Mouse (Mus musculus) midbrain, embryonic 16.5 days (tissue): ENCODE measurements around the gene Ndp. TPM values are rescaled to one million over a fixed set of nuclear protein-coding genes. Genes with fewer than 3 reads are reported as not detected.

ENCODE experiments used
- ATAC-seq: fragments of 200-750 bp; cut with Nextera tagmentation; 2 replicates; pipeline ENCODE4 v1.8.0; 2017; ENCODE audit warnings: moderate TSS enrichment
- H3K27ac ChIP-seq: fragments of 300-500 bp; sonication (generic); 2 replicates; pipeline ENCODE4 v1.5.1; 2014; ENCODE audit warnings: mild to moderate bottlenecking, low read length, mixed read lengths
- H3K27me3 ChIP-seq: fragments of 300-500 bp; sonication (generic); 2 replicates; pipeline ENCODE4 v1.6.1; 2014; ENCODE audit warnings: low read depth, low read length, mixed read lengths; ENCODE audit not compliant: control insufficient read depth, insufficient read depth
- H3K36me3 ChIP-seq: fragments of 300-500 bp; sonication (generic); 2 replicates; pipeline ENCODE4 v1.6.1; 2014; ENCODE audit warnings: mild to moderate bottlenecking, low read length, moderate library complexity, mixed read lengths; ENCODE audit not compliant: control insufficient read depth, insufficient read depth
- H3K4me1 ChIP-seq: fragments of 300-500 bp; sonication (generic); 2 replicates; pipeline ENCODE4 v1.6.1; 2014; ENCODE audit warnings: mild to moderate bottlenecking, low read length, mixed read lengths; ENCODE audit not compliant: control insufficient read depth, insufficient read depth
- H3K4me2 ChIP-seq: fragments of 300-500 bp; sonication (generic); 2 replicates; pipeline ENCODE4 v1.6.1; 2014; ENCODE audit warnings: mild to moderate bottlenecking, low read length, mixed read lengths
- H3K4me3 ChIP-seq: fragments of 300-500 bp; sonication (generic); 2 replicates; pipeline ENCODE4 v1.5.1; 2014; ENCODE audit warnings: low read depth, mild to moderate bottlenecking, low read length, moderate library complexity, mixed read lengths
- H3K9ac ChIP-seq: fragments of 300-500 bp; sonication (generic); 2 replicates; pipeline ENCODE4 v1.6.1; 2014; ENCODE audit warnings: low read depth, low read length, mixed read lengths
- H3K9me3 ChIP-seq: fragments of 300-500 bp; sonication (generic); replicated peaks from 2 replicates; pipeline ENCODE4 v1.6.1; 2014; ENCODE audit warnings: mild to moderate bottlenecking, low read length, mixed read lengths; ENCODE audit not compliant: control insufficient read depth, poor library complexity, severe bottlenecking
- WGBS: fragments of 180-500 bp; shearing (Covaris S2); extraction: QIAGEN DNeasy Blood & Tissue Kit; methylation state at CpG from one replicate; pipeline ENCODE4 v1.1.7; 2014; 5-methylcytosine and 5-hydroxymethylcytosine counted together
- polyA plus RNA-seq: library from polyadenylated mRNA; unstranded; fragments of >200 nt; fragmentation: Nextera tagmentation; extraction: Ambion mirVana; gene quantifications from 2 replicates; pipeline ENCODE4 v1.2.1, GENCODE M21; 2015

Ndp gene
- polyA plus RNA-seq: 7.0 and 7.8 TPM in 2 replicates

DNA sequence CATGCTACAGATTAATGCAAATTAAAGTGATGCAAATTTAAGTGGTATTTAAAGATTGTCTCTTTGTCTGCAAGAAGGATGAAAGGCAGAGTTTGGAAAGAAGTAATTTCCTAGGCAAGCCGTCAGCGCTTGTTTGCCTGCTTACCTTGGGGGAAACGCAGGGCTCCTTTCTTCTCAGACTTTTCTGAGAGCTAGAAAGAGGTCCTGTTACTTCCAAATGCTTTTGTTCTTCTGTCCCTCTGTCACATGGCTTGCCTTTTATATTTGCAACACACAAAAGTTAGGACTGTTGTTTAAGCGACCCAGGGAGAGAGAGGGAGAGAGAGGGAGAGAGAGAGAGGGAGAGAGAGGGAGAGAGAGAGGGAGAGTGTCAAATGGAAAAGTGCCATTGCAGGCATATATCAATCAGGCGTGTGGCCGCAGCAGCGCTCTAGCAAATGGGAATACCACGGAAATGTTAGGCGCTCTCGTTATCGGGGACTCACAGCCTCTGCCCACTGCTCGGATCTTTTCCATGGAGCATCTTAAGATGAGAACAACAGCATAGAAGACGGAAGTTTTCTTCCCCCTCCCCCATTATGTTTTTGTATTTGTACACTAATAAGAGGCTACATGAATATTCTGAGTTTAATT lies at the start of gene Ndp:
Gene Ndp (minus strand): TSS at position 534 of the 633 bp plus-strand sequence.
- Histone ChIP-seq H3K4me2 (peak within 1 kb of the TSS; percentile 57), H3K9me3 (no peaks in the 10 kb centered on the region), H3K36me3 (no peaks in the 10 kb centered on the region), H3K27me3 (no peaks in the 10 kb centered on the region), H3K9ac (peak within 1 kb of the TSS; percentile 25; the same call in 1 of the 2 replicates), H3K27ac (peak within 1 kb of the TSS; percentile 63), H3K4me3 (peak within 1 kb of the TSS; percentile 35), H3K4me1 (0 out of 2 replicates have a peak, but pooled peaks cover 2% of the 10 kb centered on the region)
- WGBS: 19% methylated on average over 13 of the region's 13 CpGs
- peak; percentile 66 for ATAC-seq

DNA sequence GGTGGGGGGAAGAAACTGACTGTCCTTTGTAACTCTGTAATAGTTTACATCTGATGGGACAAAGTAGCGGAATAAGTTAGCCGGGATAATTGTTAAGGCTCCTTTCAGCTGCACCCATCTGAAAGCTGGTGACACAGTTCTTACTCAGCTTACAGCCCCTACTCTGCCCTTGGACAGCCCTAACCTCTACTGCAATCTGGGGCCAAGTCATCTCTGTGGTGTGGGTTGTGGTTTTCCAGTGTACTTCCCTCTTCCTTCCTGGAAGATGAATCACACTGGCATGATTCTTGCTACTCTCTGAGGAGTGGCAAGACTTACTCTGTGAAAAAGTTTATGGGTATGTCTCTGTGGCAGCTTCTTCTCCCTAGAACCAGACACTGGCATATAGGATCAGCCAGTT lies 43.2 kb upstream of the Ndp start:
- Histone ChIP-seq H3K4me1 (no peaks in the 10 kb centered on the region), H3K27ac (no peak overlapping the region), H3K9me3 (no peaks in the 10 kb centered on the region), H3K4me2 (no peak overlapping the region), H3K4me3 (no peak overlapping the region), H3K9ac (no peak overlapping the region), H3K27me3 (no peaks in the 10 kb centered on the region), H3K36me3 (no peaks in the 10 kb centered on the region)
- ATAC-seq: no peak
- WGBS: 82% methylated on average over 2 of the region's 2 CpGs

DNA sequence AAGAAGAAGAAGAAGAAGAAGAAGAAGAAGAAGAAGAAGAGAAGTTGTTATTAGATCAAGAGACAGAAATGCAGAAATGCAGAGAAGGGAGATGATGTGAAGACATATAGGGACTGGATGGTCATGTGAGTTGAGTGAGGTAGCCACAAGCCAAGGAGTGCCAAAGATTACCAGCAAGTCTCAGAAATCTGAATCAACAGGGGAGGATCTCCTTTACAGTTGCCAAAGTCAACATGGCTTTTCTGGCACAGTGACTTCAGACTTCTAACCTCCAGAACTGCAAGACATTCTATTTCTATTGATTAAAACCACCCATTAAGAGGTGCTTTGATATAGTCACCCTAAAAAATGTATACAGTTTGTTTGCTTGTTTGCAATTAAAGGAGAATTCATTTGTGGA lies 6.4 kb upstream of the Ndp start:
- Histone ChIP-seq H3K27me3 (no peaks in the 10 kb centered on the region), H3K36me3 (no peaks in the 10 kb centered on the region), H3K4me1 (no peaks in the 10 kb centered on the region), H3K27ac (no peak overlapping the region), H3K4me3 (no peak overlapping the region), H3K9me3 (no peaks in the 10 kb centered on the region), H3K4me2 (no peak overlapping the region), H3K9ac (no peak overlapping the region)
- ATAC-seq: no peak

DNA sequence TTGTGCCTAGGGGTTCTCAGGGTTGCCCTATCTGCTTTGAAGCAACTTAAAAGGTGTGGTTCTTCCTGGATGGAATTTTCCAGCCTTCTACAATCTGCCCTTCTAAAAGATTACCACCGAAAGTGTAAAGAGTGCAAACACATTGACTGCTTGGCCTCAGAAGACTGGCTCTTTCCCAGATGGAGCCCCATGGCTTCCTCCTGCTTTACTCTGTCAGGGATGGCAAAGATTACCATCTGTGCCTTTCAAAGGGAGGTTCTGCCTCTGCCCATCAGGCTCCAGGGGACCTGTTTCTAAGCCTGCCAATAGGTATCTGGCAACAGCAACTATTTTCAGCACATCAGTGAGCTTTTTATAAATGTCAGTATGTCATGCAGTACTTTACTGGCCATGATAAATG lies 1.5 kb upstream of the Ndp start:
- no peaks in the 10 kb centered on the region for H3K27me3 ChIP-seq
- 0 out of 2 replicates have a peak, but pooled peaks cover 2% of the 10 kb centered on the region for H3K4me1 ChIP-seq
- no peak overlapping the region for H3K9ac ChIP-seq
- no peak overlapping the region for H3K27ac ChIP-seq
- no peak overlapping the region for H3K4me3 ChIP-seq
- H3K9me3 ChIP-seq: no peaks in the 10 kb centered on the region
- no peak for ATAC-seq
- WGBS: 62% methylated on average over 1 of the region's 1 CpGs
- no peaks in the 10 kb centered on the region for H3K36me3 ChIP-seq
- no peak overlapping the region for H3K4me2 ChIP-seq

DNA sequence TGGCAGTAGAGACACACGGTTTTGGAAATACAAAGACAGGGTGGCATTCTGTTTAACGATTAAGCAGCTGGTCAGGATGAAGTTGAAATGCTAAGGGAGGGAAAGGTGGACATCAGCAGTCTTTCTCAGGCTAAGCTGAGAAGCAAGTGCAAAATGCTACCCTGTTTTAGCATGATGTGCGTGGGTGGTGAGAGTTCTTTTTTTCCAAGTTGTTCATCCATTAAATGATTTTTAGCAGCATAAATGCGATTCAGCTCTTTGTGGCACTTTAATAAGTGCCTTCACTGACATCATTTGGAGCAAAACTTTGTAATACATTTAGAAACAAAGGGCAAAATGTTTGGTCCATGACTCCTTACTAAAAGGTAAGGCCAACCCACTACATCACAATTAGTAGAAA lies 337 bp upstream of the Ndp start:
- Histone ChIP-seq H3K9me3 (no peaks in the 10 kb centered on the region), H3K36me3 (no peaks in the 10 kb centered on the region), H3K27me3 (no peaks in the 10 kb centered on the region), H3K4me3 (peak overlapping the region; percentile 35), H3K27ac (0 out of 2 replicates have a peak overlapping the region, but pooled peaks have one; percentile 33), H3K4me2 (peak overlapping the region; percentile 57), H3K4me1 (0 out of 2 replicates have a peak, but pooled peaks cover 2% of the 10 kb centered on the region), H3K9ac (peak overlapping the region; percentile 22; the same call in 1 of the 2 replicates)
- 22% methylated on average over 4 of the region's 4 CpGs for WGBS
- ATAC-seq: no peak; the same call in 1 of the 2 replicates

DNA sequence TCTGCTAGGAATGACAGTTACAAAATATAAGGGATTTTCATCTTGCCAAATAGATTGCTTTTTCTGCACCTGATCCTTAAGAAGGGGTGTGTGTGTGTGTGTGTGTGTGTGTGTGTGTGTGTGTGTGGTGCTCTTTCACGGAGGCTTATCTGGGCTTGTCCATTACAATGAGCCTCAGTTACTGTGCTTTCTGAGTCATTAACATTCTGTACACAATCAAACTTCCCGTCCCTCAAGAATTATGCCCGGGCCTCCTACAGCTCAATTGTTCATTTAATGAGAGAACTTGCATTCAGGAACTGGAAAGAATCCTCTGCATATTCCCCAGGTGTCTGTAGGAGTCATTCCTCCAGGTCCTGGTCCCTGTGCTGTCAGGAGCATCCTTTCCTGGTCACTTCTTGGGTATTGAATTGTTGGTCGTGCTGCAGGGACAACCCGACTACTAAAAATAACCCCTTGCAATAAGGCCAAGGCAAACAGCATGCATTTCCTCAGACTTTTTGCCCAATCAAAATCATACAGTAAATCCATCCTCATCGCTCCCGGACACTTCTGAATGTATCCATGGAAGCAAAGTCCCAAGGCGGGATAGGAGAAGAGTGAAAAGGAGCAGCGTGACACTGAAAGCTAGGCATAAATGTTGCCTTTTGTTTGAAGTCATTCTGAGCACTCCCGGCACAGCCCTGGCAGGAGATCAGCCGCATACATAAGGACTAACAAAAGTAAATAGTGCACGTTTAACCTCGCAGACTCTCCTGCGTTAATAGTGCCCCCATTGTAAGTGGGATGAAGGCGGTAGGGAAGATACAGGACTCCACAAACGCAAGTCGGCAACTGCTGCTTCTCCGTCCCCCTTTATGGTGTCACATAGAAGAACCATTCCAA lies 1.1 kb downstream of the Ndp start:
- H3K9ac ChIP-seq: 0 out of 2 replicates have a peak overlapping the region, but pooled peaks have one; percentile 34
- 0 out of 2 replicates have a peak, but pooled peaks cover 2% of the 10 kb centered on the region for H3K4me1 ChIP-seq
- H3K27me3 ChIP-seq: no peaks in the 10 kb centered on the region
- no peaks in the 10 kb centered on the region for H3K9me3 ChIP-seq
- no peaks in the 10 kb centered on the region for H3K36me3 ChIP-seq
- peak overlapping the region; percentile 57 for H3K4me2 ChIP-seq
- H3K4me3 ChIP-seq: peak overlapping the region; percentile 35
- WGBS: 23% methylated on average over 18 of the region's 18 CpGs
- ATAC-seq: peak; percentile 76
- H3K27ac ChIP-seq: peak overlapping the region; percentile 63

DNA sequence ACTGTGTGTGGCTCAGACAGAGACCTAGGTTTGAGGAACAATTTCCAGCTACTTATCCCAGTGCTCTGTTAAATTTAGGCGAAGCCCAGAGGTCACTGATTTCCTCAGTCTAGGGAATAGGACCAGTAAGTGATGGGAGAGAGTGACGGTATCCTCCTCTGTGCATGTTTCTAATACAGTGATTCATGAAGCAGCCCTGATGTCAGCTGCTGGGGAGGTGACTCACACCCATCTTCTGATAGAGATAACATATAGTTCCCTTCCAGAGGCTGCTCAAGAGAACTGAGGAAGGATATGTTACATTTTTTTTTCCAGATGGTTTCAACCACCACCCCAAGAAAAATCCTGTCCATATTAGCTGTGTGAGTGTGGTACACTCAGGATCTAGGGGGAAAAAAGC lies 2.9 kb downstream of the Ndp start:
- H3K27me3 ChIP-seq: no peaks in the 10 kb centered on the region
- WGBS: 80% methylated on average over 2 of the region's 2 CpGs
- no peak for ATAC-seq

DNA sequence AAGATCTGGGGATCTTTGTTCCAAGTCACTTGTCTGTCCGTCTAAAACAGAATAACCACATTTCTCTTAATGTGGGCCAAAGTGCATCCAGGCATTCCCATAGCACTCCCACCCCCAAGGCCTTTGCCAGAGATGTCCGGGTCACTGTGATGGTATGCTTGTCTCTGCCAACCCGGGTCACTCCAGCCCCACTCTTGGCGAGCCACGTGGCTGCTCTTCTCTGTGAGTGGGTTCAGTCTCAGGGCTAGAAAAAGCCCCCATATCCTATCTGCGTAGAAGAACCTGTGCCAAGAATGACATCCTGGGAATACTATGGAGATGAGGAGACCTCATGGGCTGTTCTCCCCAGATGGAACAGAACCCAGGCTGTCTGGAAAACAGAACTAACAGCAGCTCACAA lies 4.0 kb downstream of the Ndp start:
- Histone ChIP-seq H3K9me3 (no peaks in the 10 kb centered on the region), H3K9ac (no peak overlapping the region), H3K36me3 (no peaks in the 10 kb centered on the region), H3K27ac (no peak overlapping the region), H3K4me1 (0 out of 2 replicates have a peak, but pooled peaks cover 2% of the 10 kb centered on the region), H3K4me3 (no peak overlapping the region), H3K27me3 (no peaks in the 10 kb centered on the region), H3K4me2 (no peak overlapping the region)
- WGBS: 65% methylated on average over 6 of the region's 6 CpGs
- ATAC-seq: no peak

More for the DNA sequence above, 2.9 kb downstream of the Ndp start:
- no peak overlapping the region for H3K27ac ChIP-seq
- no peak overlapping the region for H3K4me2 ChIP-seq
- H3K4me1 ChIP-seq: 0 out of 2 replicates have a peak, but pooled peaks cover 2% of the 10 kb centered on the region
- H3K36me3 ChIP-seq: no peaks in the 10 kb centered on the region
- H3K4me3 ChIP-seq: no peak overlapping the region
- H3K9me3 ChIP-seq: no peaks in the 10 kb centered on the region
- no peak overlapping the region for H3K9ac ChIP-seq
